29 mouse cellular contexts compared by ENCODE assay signal in the genomic region with DNA sequence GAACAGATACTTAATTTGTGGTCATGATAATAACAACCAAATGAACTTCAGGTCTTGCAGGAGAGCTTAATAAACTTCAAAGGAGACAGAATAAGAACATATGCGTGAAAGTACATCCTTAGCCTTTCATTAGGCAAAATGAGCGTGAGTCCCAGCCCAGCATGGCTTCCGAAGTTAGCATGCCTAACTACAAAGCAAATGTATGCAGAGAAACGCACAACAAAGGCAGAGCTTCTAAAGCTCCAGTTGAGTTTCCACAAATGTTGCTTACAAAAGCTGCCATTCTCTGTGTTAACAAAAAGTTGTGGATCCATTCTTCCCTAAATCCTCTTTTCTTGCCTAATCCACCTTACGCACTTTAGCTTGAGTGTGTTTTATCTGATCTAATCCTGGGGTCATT.
DNase-seq lines count a peak whose midpoint lies in the region; ATAC-seq lines count a peak whose summit lies in the region.
"Had no signal": no experiment of that assay in that cellular context is flagged by ENCODE, and none has a peak within 500 bp of the region (broad histone marks: within the 10 kb centered on the region; RNA-seq: fewer than 3 reads in every experiment).

No protein-coding gene starts in this region.

- no peak overlapping the region for H3K27ac ChIP-seq in embryonic facial prominence, embryonic 11.5 days (replicated peaks; ENCODE audit: low read depth, low read length)
- H3K27ac ChIP-seq in embryonic facial prominence, embryonic 10.5 days (replicated peaks): no peak overlapping the region
- H3K27ac ChIP-seq in midbrain, embryonic 10.5 days (replicated peaks): no peak overlapping the region
- H3K27ac ChIP-seq in midbrain, embryonic 13.5 days: no peak overlapping the region
- H3K27ac ChIP-seq: forebrain, embryonic 15.5 days; heart, embryonic 13.5 days; hindbrain, embryonic 10.5 days; hindbrain, embryonic 15.5 days; limb, embryonic 12.5 days; liver, embryonic 15.5 days; stomach, postnatal 0 days had no signal

- no peak overlapping the region for H3K4me3 ChIP-seq in embryonic facial prominence, embryonic 11.5 days (ENCODE audit: low read depth, low read length)
- no peak overlapping the region for H3K4me3 ChIP-seq in embryonic facial prominence, embryonic 10.5 days
- no peak overlapping the region for H3K4me3 ChIP-seq in midbrain, embryonic 10.5 days
- no peak overlapping the region for H3K4me3 ChIP-seq in midbrain, embryonic 13.5 days (replicated peaks)
- H3K4me3 ChIP-seq: erythroblast, embryonic 14.5 days; forebrain, embryonic 15.5 days; heart, embryonic 13.5 days; hindbrain, embryonic 10.5 days; hindbrain, embryonic 15.5 days; limb, embryonic 12.5 days; liver, embryonic 15.5 days had no signal

- no peak overlapping the region for H3K9ac ChIP-seq in embryonic facial prominence, embryonic 11.5 days (replicated peaks; ENCODE audit: low read length)
- H3K9ac ChIP-seq in midbrain, embryonic 13.5 days (replicated peaks): no peak overlapping the region
- H3K9ac ChIP-seq: forebrain, embryonic 15.5 days; heart, embryonic 13.5 days; hindbrain, embryonic 15.5 days; limb, embryonic 12.5 days; liver, embryonic 15.5 days; lung, embryonic 14.5 days had no signal

- H3K4me1 ChIP-seq in embryonic facial prominence, embryonic 11.5 days (ENCODE audit: control insufficient read depth, insufficient read depth, low read length): no peaks in the 10 kb centered on the region
- H3K4me1 ChIP-seq in embryonic facial prominence, embryonic 10.5 days: no peaks in the 10 kb centered on the region
- H3K4me1 ChIP-seq in midbrain, embryonic 10.5 days: peaks cover 15% of the 10 kb centered on the region
- H3K4me1 ChIP-seq in midbrain, embryonic 13.5 days (replicated peaks): peaks cover 6% of the 10 kb centered on the region
- H3K4me1 ChIP-seq: heart, embryonic 13.5 days; hindbrain, embryonic 15.5 days; limb, embryonic 12.5 days; liver, embryonic 15.5 days had no signal

- 18% methylated on average over 5 of the region's 5 CpGs for WGBS in embryonic facial prominence, embryonic 11.5 days
- WGBS in embryonic facial prominence, embryonic 10.5 days: 17% methylated on average over 5 of the region's 5 CpGs
- WGBS in midbrain, embryonic 10.5 days: 7% methylated on average over 5 of the region's 5 CpGs
- WGBS in midbrain, embryonic 13.5 days: 3% methylated on average over 5 of the region's 5 CpGs

- peak; percentile 7 for DNase-seq in embryonic facial prominence, embryonic 11.5 days (ENCODE audit: low spot score)
- no peak for DNase-seq in embryonic facial prominence, embryonic 10.5 days (ENCODE audit: low spot score)
- DNase-seq in midbrain, embryonic 10.5 days (ENCODE audit: low spot score): peak; percentile 45
- peak; percentile 23 for DNase-seq in R1 (ENCODE audit: low read depth, low spot score)
- peak; percentile 37 for DNase-seq in embryo, embryonic 11 days
- no peak for DNase-seq in cerebellum, adult 18-20 months
- DNase-seq: adrenal gland, postnatal 14 days; cerebellum, adult 11-12 months; cerebellum, postnatal 10 days; heart, postnatal 14 days; kidney, adult 11 months; kidney, postnatal 14 days; lung, embryonic 14.5 days; lung, postnatal 14 days; right cerebral cortex, adult 18-20 months; right cerebral cortex, postnatal 4 days; thymus, adult 18-20 months; thymus, postnatal 25 days had no signal

- H3K27me3 ChIP-seq in embryonic facial prominence, embryonic 11.5 days (ENCODE audit: control insufficient read depth, insufficient read depth, low read length): no peaks in the 10 kb centered on the region
- H3K27me3 ChIP-seq in embryonic facial prominence, embryonic 10.5 days (replicated peaks; ENCODE audit: low read depth, poor library complexity, severe bottlenecking): no peaks in the 10 kb centered on the region
- peaks cover 97% of the 10 kb centered on the region for H3K27me3 ChIP-seq in midbrain, embryonic 10.5 days (ENCODE audit: low read depth, poor library complexity, severe bottlenecking)
- peaks cover 33% of the 10 kb centered on the region for H3K27me3 ChIP-seq in midbrain, embryonic 13.5 days
- H3K27me3 ChIP-seq: forebrain, embryonic 15.5 days; heart, embryonic 13.5 days; hindbrain, embryonic 15.5 days; limb, embryonic 12.5 days; liver, embryonic 15.5 days had no signal

- no peaks in the 10 kb centered on the region for H3K9me3 ChIP-seq in embryonic facial prominence, embryonic 11.5 days (replicated peaks; ENCODE audit: control insufficient read depth, low read length)
- H3K9me3 ChIP-seq in embryonic facial prominence, embryonic 10.5 days: no peaks in the 10 kb centered on the region
- peaks cover 6% of the 10 kb centered on the region; the same call in 1 of the 2 replicates for H3K9me3 ChIP-seq in midbrain, embryonic 10.5 days (replicated peaks)
- no peaks in the 10 kb centered on the region for H3K9me3 ChIP-seq in midbrain, embryonic 13.5 days
- H3K9me3 ChIP-seq: forebrain, embryonic 15.5 days; heart, embryonic 13.5 days; hindbrain, embryonic 10.5 days; hindbrain, embryonic 15.5 days; limb, embryonic 12.5 days; liver, embryonic 15.5 days had no signal

- no peak overlapping the region for H3K4me2 ChIP-seq in embryonic facial prominence, embryonic 11.5 days (ENCODE audit: low read depth, low read length)
- H3K4me2 ChIP-seq in midbrain, embryonic 13.5 days (replicated peaks): no peak overlapping the region
- H3K4me2 ChIP-seq: forebrain, embryonic 15.5 days; heart, embryonic 13.5 days; hindbrain, embryonic 15.5 days; limb, embryonic 12.5 days; liver, embryonic 15.5 days; lung, embryonic 14.5 days had no signal

- ATAC-seq in embryonic facial prominence, embryonic 11.5 days (replicated peaks; ENCODE audit: insufficient number of reproducible peaks, low FRiP score, low TSS enrichment, low read depth): no peak
- ATAC-seq in midbrain, embryonic 13.5 days: no peak
- ATAC-seq: forebrain, embryonic 15.5 days; inflammation-experienced regulatory T-cells, adult 6 months had no signal

- no peaks in the 10 kb centered on the region for H3K36me3 ChIP-seq in embryonic facial prominence, embryonic 11.5 days (replicated peaks; ENCODE audit: control insufficient read depth, insufficient read depth, low read depth, low read length)
- H3K36me3 ChIP-seq in embryonic facial prominence, embryonic 10.5 days (replicated peaks): no peaks in the 10 kb centered on the region
- no peaks in the 10 kb centered on the region for H3K36me3 ChIP-seq in midbrain, embryonic 10.5 days
- H3K36me3 ChIP-seq in midbrain, embryonic 13.5 days: no peaks in the 10 kb centered on the region
- H3K36me3 ChIP-seq: forebrain, embryonic 15.5 days; G1E; heart, embryonic 13.5 days; hindbrain, embryonic 10.5 days; hindbrain, embryonic 15.5 days; limb, embryonic 12.5 days; liver, embryonic 15.5 days had no signal

Comparison
In these comparisons a context has a peak if more than half of its experiments do, and no peak if none do; other contexts are left out.
1. DNase-seq: peak in embryonic facial prominence, embryonic 11.5 days (single experiment), midbrain, embryonic 10.5 days (single experiment), R1 (single experiment) and embryo, embryonic 11 days (single experiment); none in embryonic facial prominence, embryonic 10.5 days (single experiment) and cerebellum, adult 18-20 months (0 of 2).